Mouse (Mus musculus): ENCODE results near the gene Zmat1. TPM values are rescaled to one million over a fixed set of nuclear protein-coding genes. Genes with fewer than 3 reads are reported as not detected.
"Not testable (repeated sequence)": the region's sequence is repeated elsewhere in the genome, so short reads cannot be mapped to it uniquely, and the experiment has no call there.

The Zmat1 gene
- total RNA-seq (2014; rRNA removed) (0.89 and 2.8 TPM in 2 replicates), polyA plus RNA-seq (2015; fragmentation: Nextera tagmentation; extraction: Ambion mirVana) (7.4 and 8.9 TPM in 2 replicates)

DNA sequence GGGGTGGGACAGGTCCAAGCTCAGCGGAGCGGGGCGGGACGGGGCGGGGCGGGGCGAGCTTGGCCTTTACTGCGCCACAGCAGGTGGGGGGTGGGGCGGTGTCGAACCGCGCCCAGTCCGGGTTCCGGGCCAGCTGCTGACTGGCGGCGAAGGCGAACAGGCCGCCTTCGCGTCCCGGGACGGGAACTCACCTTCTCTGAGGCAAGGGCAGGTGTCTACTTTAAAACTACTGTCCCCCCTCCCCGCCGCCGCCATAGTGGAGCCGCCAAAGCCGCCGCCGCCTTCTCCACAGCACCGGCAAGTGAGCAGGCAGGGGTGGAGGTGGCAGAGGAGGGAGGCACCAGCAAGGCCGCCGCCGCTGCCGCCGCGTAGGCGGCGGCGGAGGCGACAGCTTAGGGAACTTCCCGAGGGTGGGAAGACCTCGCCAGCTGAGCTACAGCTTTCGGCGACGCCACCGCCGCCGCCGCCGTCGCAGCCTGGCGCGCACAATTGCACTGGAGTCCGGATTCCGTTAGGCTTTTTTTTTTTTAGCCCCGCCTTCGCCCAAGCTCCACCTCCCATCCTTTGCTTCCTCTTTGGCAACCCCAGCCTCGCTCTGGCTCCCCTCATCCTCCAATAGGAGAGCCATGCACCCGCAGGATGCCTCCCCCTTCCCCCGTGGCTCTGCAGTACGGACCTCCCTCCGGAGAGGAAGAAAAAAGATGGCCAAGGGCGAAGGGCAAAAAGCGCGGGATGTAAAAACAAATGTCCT is at the start of gene Zmat1:
TSS of gene Zmat1 (minus strand) at position 490 of the 751 bp plus-strand sequence.
- 33% methylated on average over 57 of the region's 65 CpGs for WGBS
- Histone ChIP-seq H3K27me3 (ENCODE audit: insufficient read depth, low read length) (no peaks in the 10 kb centered on the region), H3K36me3 (ENCODE audit: insufficient read depth, low read length) (no peaks in the 10 kb centered on the region), H3K9ac (replicated peaks; ENCODE audit: low read length) (peak within 1 kb of the TSS; percentile 69), H3K9me3 (ENCODE audit: low read length) (no peaks in the 10 kb centered on the region), H3K4me2 (ENCODE audit: low read depth, low read length) (peak within 1 kb of the TSS; percentile 57), H3K4me3 (ENCODE audit: low read length) (peak within 1 kb of the TSS; percentile 58), H3K4me1 (ENCODE audit: insufficient read depth, low read length) (no peaks in the 10 kb centered on the region), H3K27ac (peak within 1 kb of the TSS; percentile 92)
- no peak for TF ChIP-seq CTCF (IDR thresholded peaks at IDR 0.05; ENCODE audit: low read depth)
- peak; percentile 100 for ATAC-seq
- peak; percentile 92 for DNase-seq (ENCODE audit: low spot score)

- not testable (repeated sequence) for H3K36me3 ChIP-seq (ENCODE audit: insufficient read depth, low read length); H3K27ac ChIP-seq; H3K9ac ChIP-seq (replicated peaks; ENCODE audit: low read length); ATAC-seq; H3K27me3 ChIP-seq (ENCODE audit: insufficient read depth, low read length); H3K4me1 ChIP-seq (ENCODE audit: insufficient read depth, low read length); H3K9me3 ChIP-seq (ENCODE audit: low read length); H3K4me2 ChIP-seq (ENCODE audit: low read depth, low read length); DNase-seq (ENCODE audit: low spot score); H3K4me3 ChIP-seq (ENCODE audit: low read length)
- WGBS = 77% methylated on average over 1 of the region's 1 CpGs
Measured at GRCm38 (mm10) chrX:135053939-135054338, 44.9 kb upstream of the Zmat1 start.

DNA sequence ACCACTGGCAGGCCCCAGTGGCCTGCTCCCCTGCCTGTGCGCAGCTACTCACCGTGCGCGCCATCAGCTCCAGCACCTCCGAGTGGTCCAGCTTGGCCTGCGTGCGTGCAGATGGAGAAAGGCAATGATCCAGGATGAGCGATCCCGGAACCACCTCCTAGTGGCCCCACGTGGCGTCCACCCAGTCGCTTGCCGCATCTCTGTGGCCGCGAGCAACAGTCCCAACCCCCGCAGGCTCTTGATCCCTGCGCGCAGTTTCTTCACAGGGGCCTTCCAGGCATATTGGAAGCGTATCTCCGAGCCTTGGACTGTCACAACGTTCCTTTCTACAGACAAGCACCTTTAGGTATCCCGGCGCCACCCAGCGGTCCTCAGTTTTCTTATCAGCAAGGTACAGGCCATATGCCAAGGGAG is 27.0 kb upstream of the Zmat1 start:
- 33% methylated on average over 24 of the region's 24 CpGs for WGBS
- peak; percentile 60 for DNase-seq (ENCODE audit: low spot score)
- no peaks in the 10 kb centered on the region for H3K4me1 ChIP-seq (ENCODE audit: insufficient read depth, low read length)
- H3K9ac ChIP-seq (replicated peaks; ENCODE audit: low read length) = peak overlapping the region; percentile 38; the same call in 1 of the 2 replicates
- peak; percentile 34 for TF ChIP-seq CTCF (IDR thresholded peaks at IDR 0.05; ENCODE audit: low read depth)
- no peaks in the 10 kb centered on the region for H3K27me3 ChIP-seq (ENCODE audit: insufficient read depth, low read length)
- peak overlapping the region; percentile 36 for H3K4me3 ChIP-seq (ENCODE audit: low read length)
- peak overlapping the region; percentile 53 for H3K4me2 ChIP-seq (ENCODE audit: low read depth, low read length)
- peak overlapping the region; percentile 45 for H3K27ac ChIP-seq
- H3K36me3 ChIP-seq (ENCODE audit: insufficient read depth, low read length) = no peaks in the 10 kb centered on the region
- H3K9me3 ChIP-seq (ENCODE audit: low read length) = no peaks in the 10 kb centered on the region
- ATAC-seq = peak; percentile 77

GRCm38 (mm10) chrX:135025135-135025534 is 16.1 kb upstream of the Zmat1 start:
- no peak overlapping the region for H3K9ac ChIP-seq (replicated peaks; ENCODE audit: low read length)
- no peak for ATAC-seq
- WGBS = 83% methylated on average over 9 of the region's 9 CpGs
- no peak overlapping the region for H3K4me2 ChIP-seq (ENCODE audit: low read depth, low read length)
- no peak overlapping the region for H3K4me3 ChIP-seq (ENCODE audit: low read length)
- H3K4me1 ChIP-seq (ENCODE audit: insufficient read depth, low read length) = no peaks in the 10 kb centered on the region
- DNase-seq (ENCODE audit: low spot score) = no peak
- H3K27ac ChIP-seq = no peak overlapping the region
- TF ChIP-seq CTCF (IDR thresholded peaks at IDR 0.05; ENCODE audit: low read depth) = no peak
- no peaks in the 10 kb centered on the region for H3K9me3 ChIP-seq (ENCODE audit: low read length)
- no peaks in the 10 kb centered on the region for H3K27me3 ChIP-seq (ENCODE audit: insufficient read depth, low read length)
- H3K36me3 ChIP-seq (ENCODE audit: insufficient read depth, low read length) = no peaks in the 10 kb centered on the region

GRCm38 (mm10) chrX:135011381-135011780 is 2.4 kb upstream of the Zmat1 start:
- DNase-seq (ENCODE audit: low spot score) (no peak), ATAC-seq (no peak)
- H3K27ac ChIP-seq = no peak overlapping the region
- no peak overlapping the region for H3K4me3 ChIP-seq (ENCODE audit: low read length)
- TF ChIP-seq CTCF (IDR thresholded peaks at IDR 0.05; ENCODE audit: low read depth) = no peak
- no peak overlapping the region for H3K4me2 ChIP-seq (ENCODE audit: low read depth, low read length)
- no peaks in the 10 kb centered on the region for H3K36me3 ChIP-seq (ENCODE audit: insufficient read depth, low read length)
- 58% methylated on average over 3 of the region's 3 CpGs for WGBS
- no peak overlapping the region for H3K9ac ChIP-seq (replicated peaks; ENCODE audit: low read length)
- H3K4me1 ChIP-seq (ENCODE audit: insufficient read depth, low read length) = no peaks in the 10 kb centered on the region
- no peaks in the 10 kb centered on the region for H3K27me3 ChIP-seq (ENCODE audit: insufficient read depth, low read length)
- no peaks in the 10 kb centered on the region for H3K9me3 ChIP-seq (ENCODE audit: low read length)

DNA sequence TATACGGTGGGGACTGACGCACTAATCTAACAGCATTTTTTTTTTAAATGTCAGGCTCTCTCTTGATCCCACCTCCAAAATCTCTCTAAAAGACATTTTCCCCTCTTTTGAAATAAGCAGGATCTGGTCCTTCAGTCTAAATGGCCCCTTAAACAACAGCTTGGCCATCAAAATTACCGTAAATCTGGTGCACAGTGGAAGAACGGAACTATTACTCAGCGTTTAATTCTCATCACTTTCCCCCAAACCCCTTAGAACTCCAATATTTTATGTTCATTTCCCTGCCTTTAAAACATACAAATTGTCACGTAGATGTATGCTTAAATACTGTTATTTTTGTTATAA is 434 bp upstream of the Zmat1 start:
- Histone ChIP-seq H3K4me3 (ENCODE audit: low read length) (peak overlapping the region; percentile 58), H3K27me3 (ENCODE audit: insufficient read depth, low read length) (no peaks in the 10 kb centered on the region), H3K4me1 (ENCODE audit: insufficient read depth, low read length) (no peaks in the 10 kb centered on the region), H3K9ac (replicated peaks; ENCODE audit: low read length) (0 out of 2 replicates have a peak overlapping the region, but pooled peaks have one; percentile 30), H3K4me2 (ENCODE audit: low read depth, low read length) (peak overlapping the region; percentile 57), H3K36me3 (ENCODE audit: insufficient read depth, low read length) (no peaks in the 10 kb centered on the region), H3K9me3 (ENCODE audit: low read length) (no peaks in the 10 kb centered on the region), H3K27ac (peak overlapping the region; percentile 92; the same call in 1 of the 2 replicates)
- ATAC-seq (no peak; the same call in 1 of the 2 replicates), DNase-seq (ENCODE audit: low spot score) (no peak)
- 42% methylated on average over 6 of the region's 6 CpGs for WGBS
- no peak for TF ChIP-seq CTCF (IDR thresholded peaks at IDR 0.05; ENCODE audit: low read depth)

DNA sequence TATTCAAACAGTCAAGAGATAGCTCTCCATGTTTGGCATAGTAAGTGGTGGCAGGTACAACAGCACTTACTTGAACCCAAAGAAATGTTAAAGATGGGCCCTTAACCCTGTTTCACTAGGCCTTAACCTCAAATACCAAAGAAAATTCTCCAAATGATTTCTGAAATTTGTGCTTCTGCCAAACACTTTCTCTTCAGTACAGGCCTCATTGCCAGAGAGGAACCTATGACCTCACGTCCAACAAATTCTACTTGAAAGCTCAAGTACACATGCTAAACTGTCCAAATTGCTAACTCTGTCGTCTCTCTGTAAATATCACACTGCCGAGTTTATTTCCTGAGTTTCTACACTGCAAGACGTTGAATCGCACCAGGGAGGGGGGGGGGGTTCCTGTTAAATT is 988 bp downstream of the Zmat1 start:
- DNase-seq (ENCODE audit: low spot score) (peak; percentile 4), ATAC-seq (no peak)
- 35% methylated on average over 5 of the region's 5 CpGs for WGBS
- Histone ChIP-seq H3K36me3 (ENCODE audit: insufficient read depth, low read length) (no peaks in the 10 kb centered on the region), H3K4me3 (ENCODE audit: low read length) (peak overlapping the region; percentile 58), H3K27me3 (ENCODE audit: insufficient read depth, low read length) (no peaks in the 10 kb centered on the region), H3K9ac (replicated peaks; ENCODE audit: low read length) (no peak overlapping the region), H3K9me3 (ENCODE audit: low read length) (no peaks in the 10 kb centered on the region), H3K27ac (0 out of 2 replicates have a peak overlapping the region, but pooled peaks have one; percentile 92), H3K4me1 (ENCODE audit: insufficient read depth, low read length) (no peaks in the 10 kb centered on the region), H3K4me2 (ENCODE audit: low read depth, low read length) (peak overlapping the region; percentile 57)
- no peak for TF ChIP-seq CTCF (IDR thresholded peaks at IDR 0.05; ENCODE audit: low read depth)
